Mouse (Mus musculus) forebrain, embryonic 10.5 days (tissue): ENCODE results near the gene Entpd7. TPM values are rescaled to one million over a fixed set of nuclear protein-coding genes. Genes with fewer than 3 reads are reported as not detected.

Experiments used
- DNase-seq: peaks from one replicate; pipeline ENCODE4 v3.0.0-alpha.2; 2017; ENCODE audit warnings: low spot score; ENCODE audit errors: extremely low spot score
- H3K27ac ChIP-seq: fragments of 300-500 bp; sonication (generic); 2 replicates; pipeline ENCODE4 v1.5.1; 2016; ENCODE audit warnings: mild to moderate bottlenecking
- H3K27me3 ChIP-seq: fragments of 300-500 bp; sonication (generic); 2 replicates; pipeline ENCODE4 v1.6.1; 2016; ENCODE audit warnings: mild to moderate bottlenecking; ENCODE audit not compliant: poor library complexity, severe bottlenecking
- H3K36me3 ChIP-seq: fragments of 300-500 bp; sonication (generic); replicated peaks from 2 replicates; pipeline ENCODE4 v1.6.1; 2016; ENCODE audit warnings: mild to moderate bottlenecking, moderate library complexity
- H3K4me1 ChIP-seq: fragments of 300-500 bp; sonication (generic); 2 replicates; pipeline ENCODE4 v1.6.1; 2016
- H3K4me3 ChIP-seq: fragments of 300-500 bp; sonication (generic); 2 replicates; pipeline ENCODE4 v1.5.1; 2016; ENCODE audit warnings: mild to moderate bottlenecking, moderate library complexity
- H3K9me3 ChIP-seq: fragments of 300-500 bp; sonication (generic); 2 replicates; pipeline ENCODE4 v1.6.1; 2016; ENCODE audit warnings: mild to moderate bottlenecking, moderate library complexity
- WGBS: fragments of 180-500 bp; shearing (Covaris S2); methylation state at CpG from one replicate; pipeline ENCODE4 v1.1.7; 2016; 5-methylcytosine and 5-hydroxymethylcytosine counted together
- polyA plus RNA-seq: library from polyadenylated mRNA; unstranded; fragments of >200 nt; fragmentation: Nextera tagmentation; extraction: Ambion mirVana; gene quantifications from 2 replicates; pipeline ENCODE4 v1.2.1, GENCODE M21; 2016

Entpd7 gene
- polyA plus RNA-seq, 1 experiment from 2014 or later: 8.8 TPM

DNA sequence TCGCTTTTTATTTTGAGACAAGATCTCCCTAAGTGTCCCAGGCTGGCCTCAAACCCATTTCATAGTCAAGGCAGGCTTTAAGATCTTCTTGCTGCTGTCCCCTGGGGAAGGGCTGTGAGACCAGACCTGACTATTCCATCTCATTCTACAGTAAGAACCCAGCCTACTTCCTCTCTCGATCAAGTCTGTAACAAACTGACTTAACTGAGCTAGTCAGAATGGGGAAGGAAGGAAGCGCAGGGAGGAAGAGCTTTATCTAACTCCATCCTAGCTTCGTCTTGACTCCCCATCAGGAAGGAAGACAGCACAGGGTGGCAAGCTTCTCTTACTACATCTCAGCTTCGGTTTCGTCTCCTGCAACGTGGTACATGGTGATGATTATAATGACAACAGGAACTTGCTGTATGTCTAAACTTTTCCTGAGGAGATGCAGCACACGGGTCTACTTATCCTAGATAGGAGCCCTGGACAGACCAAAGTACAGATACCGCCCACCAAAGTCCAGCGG is 9.9 kb upstream of the Entpd7 start:
- Histone ChIP-seq H3K27ac (no peak overlapping the region), H3K9me3 (no peaks in the 10 kb centered on the region), H3K27me3 (peaks cover 16% of the 10 kb centered on the region), H3K36me3 (no peaks in the 10 kb centered on the region), H3K4me1 (peaks cover 13% of the 10 kb centered on the region), H3K4me3 (no peak overlapping the region)
- DNase-seq: no peak
- 82% methylated on average over 10 of the region's 10 CpGs for WGBS

DNA sequence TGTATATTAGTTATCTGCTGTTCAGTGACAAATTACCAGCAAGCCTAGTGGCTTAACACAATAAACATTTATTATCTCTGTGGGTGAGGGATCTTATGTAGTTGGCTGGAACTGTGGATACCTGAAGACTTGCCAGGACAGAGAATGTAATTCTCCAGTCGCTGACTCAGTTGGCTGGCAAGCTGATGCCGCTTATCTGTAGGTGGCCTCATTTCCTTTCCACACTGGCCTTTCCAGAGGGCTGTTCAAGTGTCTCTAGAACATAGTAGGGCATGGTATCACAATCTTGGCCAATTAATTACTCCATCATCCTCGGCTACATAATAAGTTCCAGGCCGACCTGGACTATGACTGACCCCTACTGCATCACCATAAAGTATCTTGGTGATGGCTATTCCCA is 7.9 kb upstream of the Entpd7 start:
- 91% methylated on average over 4 of the region's 4 CpGs for WGBS

DNA sequence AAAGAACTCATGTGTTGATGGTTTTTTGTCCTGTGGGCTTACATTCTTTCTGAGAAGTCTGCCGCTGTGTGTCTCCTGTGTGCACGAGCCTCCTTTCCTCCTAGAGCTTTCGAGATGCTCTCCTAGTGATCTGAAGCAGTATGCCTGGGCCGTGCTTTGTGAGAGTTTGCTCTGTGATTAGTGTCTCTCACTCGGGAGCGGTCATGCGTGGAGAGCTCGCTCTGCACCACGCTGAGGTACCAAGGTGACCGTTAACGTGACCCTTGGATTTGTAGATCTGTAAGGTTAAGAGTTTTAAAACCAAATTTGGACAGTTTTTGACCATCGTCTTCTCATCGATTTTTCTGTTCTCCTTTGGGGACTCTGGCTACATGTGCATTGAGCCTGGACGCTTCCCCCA is 3.3 kb downstream of the Entpd7 start:
- 62% methylated on average over 14 of the region's 14 CpGs for WGBS
- H3K27ac ChIP-seq: no peak overlapping the region
- no peaks in the 10 kb centered on the region for H3K9me3 ChIP-seq
- peaks cover 10% of the 10 kb centered on the region for H3K27me3 ChIP-seq
- no peak for DNase-seq
- H3K36me3 ChIP-seq: peaks cover 11% of the 10 kb centered on the region
- H3K4me3 ChIP-seq: no peak overlapping the region
- peaks cover 34% of the 10 kb centered on the region for H3K4me1 ChIP-seq

More for the DNA sequence above, 7.9 kb upstream of the Entpd7 start:
- no peaks in the 10 kb centered on the region for H3K36me3 ChIP-seq
- H3K9me3 ChIP-seq: no peaks in the 10 kb centered on the region
- no peak overlapping the region for H3K27ac ChIP-seq
- H3K4me3 ChIP-seq: no peak overlapping the region
- peaks cover 2% of the 10 kb centered on the region for H3K4me1 ChIP-seq
- H3K27me3 ChIP-seq: peaks cover 14% of the 10 kb centered on the region
- DNase-seq: no peak

DNA sequence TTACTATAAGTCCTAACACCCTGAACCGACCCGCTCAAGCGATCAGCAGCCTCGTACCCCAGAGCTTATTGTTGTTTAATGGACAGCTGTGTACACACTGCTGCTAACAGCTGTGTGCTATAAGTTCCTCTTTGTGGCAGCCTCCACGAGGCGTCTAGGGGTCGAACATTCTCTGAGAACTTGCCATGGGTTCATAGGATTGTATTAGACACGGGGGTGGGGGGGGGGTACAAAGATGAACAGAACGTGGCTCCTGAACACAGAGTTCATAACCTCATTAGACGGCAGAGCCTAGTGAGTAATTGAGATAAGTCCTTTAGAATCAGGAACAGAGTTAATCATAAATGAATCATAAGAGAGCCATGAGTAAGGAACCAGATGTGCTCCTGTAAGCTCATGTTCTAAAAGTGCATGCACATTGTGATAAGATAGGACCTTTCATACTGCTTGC is 6.1 kb downstream of the Entpd7 start:
- H3K36me3 ChIP-seq: peaks cover 26% of the 10 kb centered on the region
- WGBS: 68% methylated on average over 10 of the region's 10 CpGs
- no peaks in the 10 kb centered on the region for H3K27me3 ChIP-seq
- peaks cover 17% of the 10 kb centered on the region for H3K4me1 ChIP-seq
- DNase-seq: no peak
- H3K27ac ChIP-seq: no peak overlapping the region
- no peaks in the 10 kb centered on the region for H3K9me3 ChIP-seq
- no peak overlapping the region for H3K4me3 ChIP-seq

DNA sequence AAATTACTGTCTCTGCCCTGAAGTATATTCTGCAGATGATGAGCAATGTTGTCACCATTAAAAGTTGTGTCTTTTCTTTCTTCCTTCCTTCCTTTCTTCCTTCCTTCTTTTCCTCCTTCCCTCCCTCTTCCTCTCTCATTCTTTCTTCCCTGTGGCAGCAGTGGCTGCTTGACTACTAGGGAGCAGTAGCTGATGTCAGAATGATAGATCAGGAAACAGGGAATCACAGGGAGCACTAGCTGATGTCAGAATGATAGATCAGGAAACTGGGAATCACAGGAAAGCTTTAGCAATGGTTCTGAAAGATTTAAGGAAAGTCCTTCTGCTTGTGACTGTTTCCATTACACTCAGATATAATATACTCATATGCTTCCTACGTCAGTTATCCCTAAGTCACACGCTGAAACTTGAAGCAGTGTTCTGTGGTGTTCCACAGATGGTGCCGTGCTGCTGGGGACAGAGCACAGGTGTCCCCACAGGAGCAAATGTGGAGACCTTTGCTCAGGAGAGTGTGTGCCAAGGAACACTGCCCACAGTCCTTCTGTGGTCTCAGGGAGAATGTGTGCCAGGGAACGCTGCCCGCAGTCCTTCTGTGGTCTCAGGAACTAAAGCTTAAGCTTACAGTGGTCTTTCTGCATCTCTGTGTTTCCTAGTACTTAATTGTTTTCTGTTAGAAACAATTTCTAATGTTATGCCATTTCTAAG is 8.3 kb downstream of the Entpd7 start:
- Histone ChIP-seq H3K9me3 (no peaks in the 10 kb centered on the region; the same call in 1 of the 2 replicates), H3K27ac (no peak overlapping the region), H3K4me1 (peaks cover 8% of the 10 kb centered on the region), H3K36me3 (peaks cover 30% of the 10 kb centered on the region), H3K4me3 (no peak overlapping the region), H3K27me3 (no peaks in the 10 kb centered on the region)
- DNase-seq: no peak
- WGBS: 94% methylated on average over 5 of the region's 5 CpGs

DNA sequence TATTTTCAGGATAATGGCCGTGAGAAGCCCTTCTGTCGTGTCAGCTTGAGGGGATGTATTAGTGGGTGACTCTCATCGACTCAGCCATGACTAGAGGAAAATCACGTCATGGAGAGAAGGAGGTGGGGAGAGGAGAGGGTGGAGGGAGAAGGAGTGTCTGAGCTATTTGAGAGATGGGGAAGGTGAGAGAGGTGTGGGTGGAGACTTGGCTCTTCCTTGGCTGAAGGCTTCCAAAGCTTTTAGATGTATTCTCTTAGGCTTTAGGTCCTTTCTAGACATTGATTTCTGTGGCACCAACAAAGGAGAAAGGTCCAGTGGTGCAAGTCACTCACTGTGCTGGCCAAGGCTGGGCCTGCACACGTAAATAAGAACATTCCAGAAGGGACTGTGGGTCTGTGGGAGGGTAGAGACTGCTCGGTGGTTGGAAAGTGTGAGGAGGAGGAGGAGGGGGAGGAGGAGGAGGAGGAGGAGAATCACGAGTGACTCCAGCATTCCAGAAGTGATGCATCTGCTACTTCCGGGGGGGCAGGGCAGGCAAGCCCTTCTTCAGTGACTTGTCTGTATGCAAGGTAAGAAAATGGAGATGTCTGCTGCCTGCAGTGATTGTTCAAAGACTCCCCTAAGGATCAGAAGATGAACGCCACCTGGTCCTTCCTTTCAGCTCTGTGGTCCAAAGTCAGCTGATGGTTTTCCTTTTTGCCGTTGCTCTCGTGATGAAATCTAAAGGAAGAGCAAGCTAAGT is 9.7 kb downstream of the Entpd7 start:
- Histone ChIP-seq H3K4me3 (no peak overlapping the region), H3K9me3 (no peaks in the 10 kb centered on the region; the same call in 1 of the 2 replicates), H3K4me1 (peaks cover 7% of the 10 kb centered on the region), H3K27me3 (no peaks in the 10 kb centered on the region), H3K36me3 (peaks cover 36% of the 10 kb centered on the region), H3K27ac (no peak overlapping the region)
- 80% methylated on average over 11 of the region's 11 CpGs for WGBS
- DNase-seq: no peak

DNA sequence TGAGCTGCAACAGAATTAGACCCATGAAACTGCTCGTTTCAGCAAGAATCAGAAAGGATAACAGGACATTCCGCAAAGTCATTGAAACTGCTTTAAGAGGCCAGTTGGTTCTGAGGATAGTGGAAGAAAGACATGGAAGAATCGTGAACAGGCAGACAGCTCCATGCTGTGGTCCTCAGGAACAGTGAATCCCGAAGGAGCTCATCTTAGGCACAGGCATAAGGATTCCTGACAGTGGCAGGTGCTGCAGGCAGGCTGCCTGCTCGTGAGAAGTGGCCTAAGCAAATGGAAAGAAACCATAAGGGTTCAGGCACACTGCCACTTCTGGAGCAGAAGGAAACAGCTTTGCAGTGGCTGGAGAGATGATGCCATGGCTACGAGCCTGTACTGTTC is 10.3 kb downstream of the Entpd7 start:
- no peaks in the 10 kb centered on the region for H3K27me3 ChIP-seq
- DNase-seq: no peak
- peaks cover 42% of the 10 kb centered on the region for H3K36me3 ChIP-seq
- no peaks in the 10 kb centered on the region; the same call in 1 of the 2 replicates for H3K9me3 ChIP-seq
- peaks cover 7% of the 10 kb centered on the region for H3K4me1 ChIP-seq
- H3K4me3 ChIP-seq: no peak overlapping the region
- no peak overlapping the region for H3K27ac ChIP-seq
- WGBS: 90% methylated on average over 6 of the region's 6 CpGs

DNA sequence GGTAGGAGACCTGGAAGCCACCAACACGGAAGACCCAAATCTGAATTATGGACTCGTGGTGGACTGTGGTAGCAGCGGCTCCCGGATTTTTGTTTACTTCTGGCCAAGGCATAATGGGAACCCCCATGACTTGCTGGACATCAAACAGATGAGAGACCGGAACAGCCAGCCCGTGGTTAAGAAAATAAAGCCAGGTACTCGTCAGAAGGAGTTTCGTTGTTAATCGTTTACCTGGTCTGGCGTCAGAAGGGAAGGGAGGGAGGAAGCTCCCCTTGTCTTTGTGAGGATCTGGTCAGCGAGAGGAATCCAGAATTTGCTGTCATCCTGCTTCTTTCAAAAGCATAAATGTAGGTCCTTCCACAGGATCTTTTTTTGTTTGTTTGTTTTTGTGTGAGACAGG is 14.7 kb downstream of the Entpd7 start:
- Histone ChIP-seq H3K27ac (no peak overlapping the region), H3K27me3 (no peaks in the 10 kb centered on the region), H3K9me3 (no peaks in the 10 kb centered on the region; the same call in 1 of the 2 replicates), H3K4me3 (no peak overlapping the region), H3K4me1 (no peaks in the 10 kb centered on the region), H3K36me3 (peaks cover 69% of the 10 kb centered on the region)
- WGBS: 91% methylated on average over 11 of the region's 11 CpGs
- no peak for DNase-seq

DNA sequence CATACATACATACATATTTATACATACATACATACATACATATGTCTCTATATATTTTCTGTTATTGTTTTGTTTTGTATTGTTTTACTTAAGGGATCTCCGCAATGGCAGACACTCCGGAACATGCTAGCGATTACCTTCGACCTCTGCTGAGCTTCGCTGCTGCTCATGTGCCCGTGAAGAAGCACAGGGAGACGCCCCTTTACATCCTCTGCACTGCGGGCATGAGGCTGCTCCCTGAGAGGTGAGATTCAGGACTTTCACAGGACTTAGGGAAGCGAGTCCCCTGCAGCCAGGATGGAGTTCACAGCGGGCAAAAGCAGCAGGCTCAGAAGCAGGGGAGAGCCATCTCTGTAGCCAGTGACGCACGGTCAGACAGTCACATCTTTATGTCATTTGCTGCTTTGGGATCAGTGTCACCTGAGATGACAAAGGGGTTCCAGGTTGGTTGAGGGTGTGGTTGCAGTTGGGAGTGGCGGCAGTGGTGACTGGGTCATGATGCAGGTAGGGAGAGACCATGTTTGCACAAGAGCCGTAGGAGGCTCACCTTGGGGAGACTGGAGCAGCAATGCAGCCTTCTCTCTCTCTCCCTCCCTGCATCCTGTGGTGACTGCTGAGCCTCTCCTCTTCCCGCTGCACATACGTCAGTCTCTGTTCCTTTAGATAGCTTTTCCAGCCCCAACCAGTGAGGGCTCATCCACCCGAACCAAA is 15.5 kb downstream of the Entpd7 start:
- Histone ChIP-seq H3K4me3 (no peak overlapping the region), H3K27me3 (no peaks in the 10 kb centered on the region), H3K4me1 (no peaks in the 10 kb centered on the region), H3K9me3 (no peaks in the 10 kb centered on the region; the same call in 1 of the 2 replicates), H3K36me3 (peaks cover 69% of the 10 kb centered on the region), H3K27ac (no peak overlapping the region)
- no peak for DNase-seq
- 94% methylated on average over 17 of the region's 17 CpGs for WGBS

DNA sequence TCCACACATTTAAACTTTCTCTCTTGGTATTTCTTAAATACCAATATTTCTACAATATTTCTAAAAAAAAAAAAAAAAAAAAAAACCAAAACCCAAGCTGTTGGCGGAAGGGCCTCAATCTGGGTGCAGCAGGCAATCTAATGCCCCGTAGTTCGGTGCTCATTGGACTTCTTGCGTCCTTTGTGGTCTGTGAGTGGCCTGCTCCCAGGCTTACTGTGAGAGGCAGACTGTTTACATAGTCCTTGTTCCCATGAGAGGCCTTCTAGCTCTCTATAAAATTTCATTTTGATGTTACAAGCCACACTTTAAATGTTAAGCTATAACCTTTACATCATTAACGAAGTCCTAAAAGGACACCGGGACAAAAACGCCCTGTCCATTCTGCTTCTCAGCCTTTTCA is 18.7 kb downstream of the Entpd7 start:
- H3K4me3 ChIP-seq: no peak overlapping the region
- no peaks in the 10 kb centered on the region for H3K9me3 ChIP-seq
- no peak overlapping the region for H3K27ac ChIP-seq
- no peaks in the 10 kb centered on the region for H3K4me1 ChIP-seq
- WGBS: 95% methylated on average over 7 of the region's 7 CpGs
- no peak for DNase-seq
- H3K27me3 ChIP-seq: no peaks in the 10 kb centered on the region
- H3K36me3 ChIP-seq: peaks cover 49% of the 10 kb centered on the region

DNA sequence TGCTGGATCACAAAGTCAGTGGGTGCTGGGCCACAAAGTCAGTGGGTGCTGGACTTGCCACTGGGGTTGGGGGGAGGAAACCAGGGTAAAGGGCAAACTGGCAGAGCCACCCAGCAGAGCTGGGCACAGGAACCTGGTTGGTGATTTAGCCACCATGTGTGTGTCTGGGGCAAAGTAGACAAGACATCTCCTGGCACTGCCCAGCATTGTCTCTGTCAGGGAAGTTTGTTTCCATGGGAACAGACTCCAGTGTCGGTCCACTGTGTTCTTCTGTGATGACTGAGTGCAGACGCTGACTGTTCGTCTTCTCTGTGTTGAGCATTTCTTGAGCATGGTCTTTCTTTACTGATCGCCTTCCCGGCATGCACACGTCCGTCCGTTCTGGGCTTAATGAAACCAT is 19.8 kb downstream of the Entpd7 start:
- no peaks in the 10 kb centered on the region for H3K4me1 ChIP-seq
- H3K36me3 ChIP-seq: peaks cover 47% of the 10 kb centered on the region

DNA sequence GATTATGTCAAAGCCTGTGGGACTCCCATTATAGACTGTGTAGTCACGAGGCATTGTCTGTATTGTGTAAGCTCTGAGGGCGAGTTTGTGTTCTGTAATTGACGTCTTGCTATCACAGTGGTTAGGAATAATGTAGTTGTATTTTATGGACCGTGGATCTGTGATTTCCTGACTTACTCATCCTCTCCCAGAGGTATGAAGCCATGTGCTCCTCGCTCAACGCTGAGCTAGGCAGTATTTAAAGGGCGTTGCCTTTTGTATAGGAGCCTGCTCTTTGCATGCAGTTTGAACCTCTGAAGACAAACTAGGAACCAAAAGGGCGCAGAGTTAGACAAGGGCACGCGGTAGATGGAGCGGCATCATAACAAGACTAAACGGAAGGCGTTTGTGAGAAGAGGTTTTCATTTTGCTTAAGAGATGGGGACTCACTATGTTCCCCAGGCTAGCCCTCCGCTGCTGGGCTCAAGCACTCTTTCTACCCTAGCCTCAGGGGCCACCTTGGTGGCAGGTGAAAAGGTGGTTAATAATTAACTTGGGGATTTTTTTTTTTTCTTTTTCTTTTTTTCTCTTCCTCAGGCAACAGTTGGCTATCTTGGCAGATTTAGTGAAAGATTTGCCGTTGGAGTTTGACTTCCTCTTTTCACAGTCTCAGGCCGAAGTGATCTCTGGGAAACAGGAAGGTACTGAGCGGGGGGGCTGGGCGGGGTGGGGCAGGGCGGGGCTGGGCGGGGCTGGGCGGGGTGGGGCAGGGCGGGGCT is 21.9 kb downstream of the Entpd7 start:
- H3K27ac ChIP-seq: no peak overlapping the region
- WGBS: 62% methylated on average over 22 of the region's 22 CpGs
- H3K27me3 ChIP-seq: no peaks in the 10 kb centered on the region
- DNase-seq: no peak
- H3K9me3 ChIP-seq: no peaks in the 10 kb centered on the region
- no peaks in the 10 kb centered on the region for H3K4me1 ChIP-seq
- peaks cover 36% of the 10 kb centered on the region for H3K36me3 ChIP-seq
- no peak overlapping the region for H3K4me3 ChIP-seq

More for the DNA sequence above, 19.8 kb downstream of the Entpd7 start:
- Histone ChIP-seq H3K4me3 (no peak overlapping the region), H3K9me3 (no peaks in the 10 kb centered on the region), H3K27me3 (no peaks in the 10 kb centered on the region), H3K27ac (no peak overlapping the region)
- DNase-seq: no peak
- whole genome bisulfite sequencing: 91% methylated on average over 8 of the region's 8 CpGs
